Mouse (Mus musculus) MEL (cell line): Measurements from ENCODE around the gene Gm49416. TPM values are rescaled to one million over a fixed set of nuclear protein-coding genes. Genes with fewer than 3 reads are reported as not detected.

ENCODE experiments used
- DNase-seq: peaks from one replicate; pipeline ENCODE4 v3.0.0; 2011; ENCODE audit warnings: low read depth, low spot score
- H3K27ac ChIP-seq: 2 replicates; pipeline ENCODE4 v1.5.1; 2012; ENCODE audit warnings: low read depth, mild to moderate bottlenecking, control low read depth, low read length, moderate library complexity; ENCODE audit not compliant: control insufficient read depth
- H3K27me3 ChIP-seq, 2 experiments: fragments of 150-350 bp in 1 of 2; sonication (generic) in 1 of 2; 2 replicates each; pipeline ENCODE4 v1.6.1; 2012; ENCODE audit warnings: low read length in 2 of 2, mild to moderate bottlenecking in 2 of 2, improper control_type of control experiment in 1 of 2, moderate library complexity in 1 of 2; ENCODE audit not compliant: insufficient read depth in 2 of 2, control insufficient read depth in 1 of 2
- H3K36me3 ChIP-seq, 2 experiments: 2 replicates each; pipeline ENCODE4 v1.6.1; 2012 to 2014; ENCODE audit warnings: low read length in 2 of 2, improper control_type of control experiment in 1 of 2, inconsistent platforms in 1 of 2, mild to moderate bottlenecking in 1 of 2; ENCODE audit not compliant: insufficient read depth in 2 of 2, control insufficient read depth in 1 of 2
- H3K4me1 ChIP-seq, 2 experiments: fragments of 150-350 bp in 1 of 2; sonication (generic) in 1 of 2; 2 replicates each; pipeline ENCODE4 v1.6.1; 2012; ENCODE audit warnings: low read length in 2 of 2, improper control_type of control experiment in 1 of 2, mild to moderate bottlenecking in 1 of 2; ENCODE audit not compliant: insufficient read depth in 2 of 2, control insufficient read depth in 1 of 2
- H3K4me3 ChIP-seq, 2 experiments: fragments of 150-350 bp in 1 of 2; sonication (generic) in 1 of 2; 2 replicates each; pipeline ENCODE4 v1.5.1; 2012; ENCODE audit warnings: low read depth in 2 of 2, low read length in 2 of 2, mild to moderate bottlenecking in 2 of 2, moderate library complexity in 2 of 2, control low read depth in 1 of 2, improper control_type of control experiment in 1 of 2; ENCODE audit not compliant: control insufficient read depth in 1 of 2, insufficient read depth in 1 of 2
- H3K79me2 ChIP-seq: 2 replicates; pipeline ENCODE4 v1.6.1; 2012; ENCODE audit warnings: mild to moderate bottlenecking, low read length, moderate library complexity; ENCODE audit not compliant: control insufficient read depth, poor library complexity, insufficient read depth
- H3K9ac ChIP-seq: 2 replicates; pipeline ENCODE4 v1.6.1; 2012; ENCODE audit warnings: low read depth, mild to moderate bottlenecking, control low read depth, low read length, moderate library complexity; ENCODE audit not compliant: control insufficient read depth, poor library complexity, severe bottlenecking
- H3K9me3 ChIP-seq: fragments of 150-350 bp; sonication (generic); replicated peaks from 2 replicates; pipeline ENCODE4 v1.6.1; 2012; ENCODE audit warnings: mild to moderate bottlenecking, low read length, improper control_type of control experiment, moderate library complexity; ENCODE audit not compliant: insufficient read depth
- BHLHE40 ChIP-seq: IDR thresholded peaks from 2 replicates; pipeline ENCODE4 v1.6.1; 2012; ENCODE audit warnings: low read depth, mild to moderate bottlenecking, inconsistent platforms, low read length, improper control_type of control experiment, borderline replicate concordance
- EP300 ChIP-seq, 2 experiments: IDR thresholded peaks; 2 replicates each; pipeline ENCODE4 v1.6.1; 2011; ENCODE audit warnings: improper control_type of control experiment in 2 of 2, low read length in 2 of 2, low read depth in 1 of 2, mild to moderate bottlenecking in 1 of 2
- ETS1 ChIP-seq: IDR thresholded peaks from 2 replicates; pipeline ENCODE4 v1.6.1; 2012; ENCODE audit warnings: low read depth, mild to moderate bottlenecking, inconsistent platforms, low read length, improper control_type of control experiment, moderate library complexity
- HCFC1 ChIP-seq: IDR thresholded peaks from 2 replicates; pipeline ENCODE4 v1.6.1; 2012; ENCODE audit warnings: low read depth, mild to moderate bottlenecking, inconsistent platforms, low read length, improper control_type of control experiment, moderate library complexity
- KAT2A ChIP-seq: conservative IDR thresholded peaks from 2 replicates; pipeline ENCODE4 v1.6.1; 2012; ENCODE audit warnings: low read depth, low read length, improper control_type of control experiment, inconsistent platforms
- MEF2A ChIP-seq: IDR thresholded peaks from 2 replicates; pipeline ENCODE4 v1.6.1; 2014; ENCODE audit warnings: low read depth, mild to moderate bottlenecking, inconsistent platforms, low read length, improper control_type of control experiment; ENCODE audit not compliant: poor library complexity, insufficient replicate concordance, severe bottlenecking; ENCODE audit errors: extremely low read depth
- MYB ChIP-seq: IDR thresholded peaks from 2 replicates; pipeline ENCODE4 v1.6.1; 2011; ENCODE audit warnings: mild to moderate bottlenecking, low read depth, low read length, improper control_type of control experiment
- MYC ChIP-seq: IDR thresholded peaks from 2 replicates; pipeline ENCODE4 v1.6.1; 2011; ENCODE audit warnings: low read depth, mild to moderate bottlenecking, low read length, improper control_type of control experiment, moderate library complexity
- POLR2A ChIP-seq, 2 experiments: IDR thresholded peaks; 2 replicates each; pipeline ENCODE4 v1.6.1; 2011 to 2012; ENCODE audit warnings: low read length in 2 of 2, mild to moderate bottlenecking in 2 of 2, control low read depth in 1 of 2, improper control_type of control experiment in 1 of 2, low read depth in 1 of 2, moderate library complexity in 1 of 2; ENCODE audit not compliant: control insufficient read depth in 1 of 2, insufficient read depth in 1 of 2, poor library complexity in 1 of 2
- POLR2AphosphoS2 ChIP-seq: IDR thresholded peaks from 2 replicates; pipeline ENCODE4 v1.6.1; 2011; ENCODE audit warnings: low read length, improper control_type of control experiment
- POLR2AphosphoS5 ChIP-seq: IDR thresholded peaks from 2 replicates; pipeline ENCODE4 v1.6.1; 2012; ENCODE audit warnings: low read depth, borderline replicate concordance, mild to moderate bottlenecking, inconsistent platforms, low read length, moderate library complexity, mixed read lengths
- SIN3A ChIP-seq: IDR thresholded peaks from 2 replicates; pipeline ENCODE4 v1.6.1; 2012; ENCODE audit warnings: low read length, improper control_type of control experiment, inconsistent platforms
- TAL1 ChIP-seq: IDR thresholded peaks from 2 replicates; pipeline ENCODE4 v1.6.1; 2012; ENCODE audit warnings: mild to moderate bottlenecking, inconsistent platforms, low read length, moderate library complexity, mixed read lengths
- UBTF ChIP-seq: IDR thresholded peaks from 2 replicates; pipeline ENCODE4 v1.6.1; 2012; ENCODE audit warnings: low read depth, mild to moderate bottlenecking, inconsistent platforms, low read length, improper control_type of control experiment, moderate library complexity, borderline replicate concordance; ENCODE audit not compliant: insufficient read depth
- ZC3H11A ChIP-seq: IDR thresholded peaks from 2 replicates; pipeline ENCODE4 v1.6.1; 2012; ENCODE audit warnings: low read depth, mild to moderate bottlenecking, inconsistent platforms, low read length, improper control_type of control experiment
- polyA plus RNA-seq, 2 experiments: library from polyadenylated mRNA; stranded (reverse) in 1 of 2; unstranded in 1 of 2; fragments of >175 nt in 1 of 2; fragments of >200 nt in 1 of 2; gene quantifications; 2 replicates each; pipeline versions ENCODE4 v1.2.1 to v1.2.4; 2012; ENCODE audit warnings: low replicate concordance in 2 of 2, low read depth in 1 of 2; ENCODE audit not compliant: insufficient read length in 2 of 2, insufficient read depth in 1 of 2, missing spikeins in 1 of 2
- total RNA-seq: library from RNA; depleted of rRNA; stranded (reverse); fragments of 300-350 nt; gene quantifications from 2 replicates; pipeline ENCODE4 v1.2.3, GENCODE M21; 2012; rRNA removed

The Gm49416 gene
- total and polyA plus RNA-seq, 3 experiments: 0.77 to 31.2 TPM; not detected in 1

- 0 out of 2 replicates have a peak, but pooled peaks have one; percentile 4 for TF ChIP-seq ZC3H11A
- TF ChIP-seq MYB: 0 out of 2 replicates have a peak, but pooled peaks have one; percentile 26
- TF ChIP-seq MYC: 0 out of 2 replicates have a peak, but pooled peaks have one; percentile 22
- TF ChIP-seq POLR2AphosphoS2: peak; percentile 67; the same call in 1 of the 2 replicates
- 0 out of 2 replicates have a peak, but pooled peaks have one; percentile 55 for TF ChIP-seq MEF2A
- TF ChIP-seq TAL1: peak; percentile 80
- TF ChIP-seq POLR2AphosphoS5: no peak
- TF ChIP-seq SIN3A: peak; percentile 92
These were observed 55.3 kb downstream of the Gm49416 start (continued) for GRCm38 (mm10) chr19:8944062-8944461.

GRCm38 (mm10) chr19:8944750-8945149 is 56.0 kb downstream of the Gm49416 start:
- Histone ChIP-seq H3K36me3 (peaks cover 16 to 52% of the 10 kb centered on the region in 2 experiments), H3K4me1 (peaks cover 11 to 40% of the 10 kb centered on the region in 2 experiments), H3K27me3 (no peaks in the 10 kb centered on the region), H3K9ac (peak overlapping the region; percentile 12), H3K4me3 (no peak overlapping the region), H3K79me2 (peaks cover 38% of the 10 kb centered on the region), H3K9me3 (no peaks in the 10 kb centered on the region)
- no peak for TF ChIP-seq KAT2A
- TF ChIP-seq HCFC1: peak; percentile 35; the same call in 1 of the 2 replicates
- 0 out of 2 replicates have a peak, but pooled peaks have one; percentile 25 for TF ChIP-seq MYC
- peak in 1 of 2 experiments; percentile 27; a peak in 2 of 4 replicates for TF ChIP-seq EP300 (IDR thresholded peaks at IDR 0.05; ENCODE audit: low read depth in 1 of 2, low read length in 2 of 2)
- TF ChIP-seq BHLHE40: 0 out of 2 replicates have a peak, but pooled peaks have one; percentile 15
- TF ChIP-seq POLR2A (IDR thresholded peaks at IDR 0.05; ENCODE audit: control insufficient read depth in 1 of 2, insufficient read depth in 1 of 2, low read depth in 1 of 2, low read length in 2 of 2, poor library complexity in 1 of 2): no peak; a peak in 1 of 4 replicates
- TF ChIP-seq MEF2A: no peak
- no peak for TF ChIP-seq ETS1
- TF ChIP-seq UBTF: no peak
- TF ChIP-seq, all 39 proteins: peak for 4
- DNase-seq: peak; percentile 83
- H3K27ac ChIP-seq: peak overlapping the region; percentile 92

Other genes with a start within 250 kb of the Gm49416 start
Only the 30 nearest of the 33 such genes appear.
- gene Slc3a2, start 165.6 kb upstream of the Gm49416 start, total RNA-seq: 164 and 253 TPM in 2 replicates
- 100 to 1,000 TPM; 428 to 670 TPM for gene Slc3a2, start 165.6 kb upstream of the Gm49416 start, polyA plus RNA-seq
- 158 and 208 TPM in 2 replicates for gene Wdr74, start 153.1 kb upstream of the Gm49416 start, total RNA-seq
- 100 to 1,000 TPM; 208 to 803 TPM for gene Wdr74, start 153.1 kb upstream of the Gm49416 start, polyA plus RNA-seq
- 3.0 and 3.3 TPM in 2 replicates for gene 1700092M07Rik, start 148.2 kb upstream of the Gm49416 start, total RNA-seq
- gene 1700092M07Rik, start 148.2 kb upstream of the Gm49416 start, polyA plus RNA-seq: 1 to 10 TPM in 1 of 2 experiments, not detected in 1; 4.3 TPM
- gene Stx5a, start 147.5 kb upstream of the Gm49416 start, total RNA-seq: 27.5 and 28.7 TPM in 2 replicates
- 10 to 100 TPM in 1 of 2 experiments, not detected in 1; 50.0 TPM for gene Stx5a, start 147.5 kb upstream of the Gm49416 start, polyA plus RNA-seq
- gene Nxf1, start 131.9 kb upstream of the Gm49416 start, total RNA-seq: 107 and 122 TPM in 2 replicates
- 100 to 1,000 TPM; 231 to 296 TPM for gene Nxf1, start 131.9 kb upstream of the Gm49416 start, polyA plus RNA-seq
- 7.5 and 7.8 TPM in 2 replicates for gene Tmem223, start 117.9 kb upstream of the Gm49416 start, total RNA-seq
- gene Tmem223, start 117.9 kb upstream of the Gm49416 start, polyA plus RNA-seq: 10 to 100 TPM in 1 of 2 experiments, not detected in 1; 23.2 TPM
- 49.2 and 60.0 TPM in 2 replicates for gene Tmem179b, start 114.5 kb upstream of the Gm49416 start, total RNA-seq
- gene Tmem179b, start 114.5 kb upstream of the Gm49416 start, polyA plus RNA-seq: 100 to 1,000 TPM in 1 of 2 experiments, not detected in 1; 101 TPM
- gene Taf6l, start 102.5 kb upstream of the Gm49416 start, total RNA-seq: 15.3 and 18.3 TPM in 2 replicates
- gene Taf6l, start 102.5 kb upstream of the Gm49416 start, polyA plus RNA-seq: 10 to 100 TPM in 1 of 2 experiments, not detected in 1; 25.5 TPM
- gene Polr2g, start 90.3 kb upstream of the Gm49416 start, total RNA-seq: 165 and 188 TPM in 2 replicates
- gene Polr2g, start 90.3 kb upstream of the Gm49416 start, polyA plus RNA-seq: 100 to 1,000 TPM in 1 of 2 experiments, not detected in 1; 181 TPM
- 2.6 and 2.9 TPM in 2 replicates for gene Zbtb3, start 86.4 kb upstream of the Gm49416 start, total RNA-seq
- gene Zbtb3, start 86.4 kb upstream of the Gm49416 start, polyA plus RNA-seq: 1 to 10 TPM in 1 of 2 experiments, not detected in 1; 2.4 TPM
- 22.9 and 24.2 TPM in 2 replicates for gene Ttc9c, start 69.6 kb upstream of the Gm49416 start, total RNA-seq
- gene Ttc9c, start 69.6 kb upstream of the Gm49416 start, polyA plus RNA-seq: 10 to 100 TPM in 1 of 2 experiments, not detected in 1; 29.8 TPM
- gene Hnrnpul2, start 68.9 kb upstream of the Gm49416 start, total RNA-seq: 39.4 and 44.6 TPM in 2 replicates
- gene Hnrnpul2, start 68.9 kb upstream of the Gm49416 start, polyA plus RNA-seq: 100 to 1,000 TPM; 106 to 174 TPM
- gene AC129217.1, start 59.2 kb upstream of the Gm49416 start, total RNA-seq: 0.23 TPM in 1 of 2 replicates, not detected in the other
- gene AC129217.1, start 59.2 kb upstream of the Gm49416 start, polyA plus RNA-seq: 10 to 100 TPM in 1 of 2 experiments, not detected in 1; 53.4 TPM
- gene Bscl2, start 51.5 kb upstream of the Gm49416 start, total RNA-seq: 26.0 and 29.5 TPM in 2 replicates
- gene Bscl2, start 51.5 kb upstream of the Gm49416 start, polyA plus RNA-seq: 10 to 100 TPM in 1 of 2 experiments, not detected in 1; 51.3 TPM
- gene Gng3, start 49.7 kb upstream of the Gm49416 start, total RNA-seq: 0.15 and 0.29 TPM in 2 replicates
- gene Gng3, start 49.7 kb upstream of the Gm49416 start, polyA plus RNA-seq: 1 to 10 TPM in 1 of 2 experiments, not detected in 1; 2.5 TPM
- gene Lrrn4cl, start 38.2 kb upstream of the Gm49416 start, total RNA-seq: 0.15 and 0.26 TPM in 2 replicates
- under 1 TPM in 1 of 2 experiments, not detected in 1; 0.54 TPM for gene Lrrn4cl, start 38.2 kb upstream of the Gm49416 start, polyA plus RNA-seq
- 179 and 187 TPM in 2 replicates for gene Ubxn1, start 17.4 kb upstream of the Gm49416 start, total RNA-seq
- gene Ubxn1, start 17.4 kb upstream of the Gm49416 start, polyA plus RNA-seq: 100 to 1,000 TPM in 1 of 2 experiments, not detected in 1; 366 TPM
- gene Uqcc3, start 8.0 kb upstream of the Gm49416 start, total RNA-seq: 46.3 and 49.4 TPM in 2 replicates
- 10 to 100 TPM in 1 of 2 experiments, not detected in 1; 55.0 TPM for gene Uqcc3, start 8.0 kb upstream of the Gm49416 start, polyA plus RNA-seq
- gene Lbhd1, start 5.2 kb upstream of the Gm49416 start, total RNA-seq: 10.3 and 15.5 TPM in 2 replicates
- gene Lbhd1, start 5.2 kb upstream of the Gm49416 start, polyA plus RNA-seq: 100 to 1,000 TPM in 1 of 2 experiments, 10 to 100 TPM in 1; 46.5 to 123 TPM
- not detected in 2 replicates for gene Gm49403, start 5.0 kb upstream of the Gm49416 start, total RNA-seq
- not detected for gene Gm49403, start 5.0 kb upstream of the Gm49416 start, polyA plus RNA-seq
- 171 and 184 TPM in 2 replicates for gene 1810009A15Rik, start 73 bp upstream of the Gm49416 start, total RNA-seq
- 100 to 1,000 TPM in 1 of 2 experiments, not detected in 1; 189 TPM for gene 1810009A15Rik, start 73 bp upstream of the Gm49416 start, polyA plus RNA-seq
- gene Ints5, start 4.1 kb downstream of the Gm49416 start, total RNA-seq: 38.1 and 43.9 TPM in 2 replicates
- 10 to 100 TPM in 1 of 2 experiments, not detected in 1; 51.5 TPM for gene Ints5, start 4.1 kb downstream of the Gm49416 start, polyA plus RNA-seq
- gene Ganab, start 9.1 kb downstream of the Gm49416 start, total RNA-seq: 104 and 122 TPM in 2 replicates
- gene Ganab, start 9.1 kb downstream of the Gm49416 start, polyA plus RNA-seq: 100 to 1,000 TPM in 1 of 2 experiments, not detected in 1; 123 TPM
- 21.0 and 26.2 TPM in 2 replicates for gene B3gat3, start 31.4 kb downstream of the Gm49416 start, total RNA-seq
- 10 to 100 TPM in 1 of 2 experiments, not detected in 1; 35.4 TPM for gene B3gat3, start 31.4 kb downstream of the Gm49416 start, polyA plus RNA-seq
- 1.6 and 4.1 TPM in 2 replicates for gene Rom1, start 40.4 kb downstream of the Gm49416 start, total RNA-seq
- gene Rom1, start 40.4 kb downstream of the Gm49416 start, polyA plus RNA-seq: 1 to 10 TPM in 1 of 2 experiments, not detected in 1; 3.1 TPM
- 13.0 and 16.6 TPM in 2 replicates for gene Eml3, start 40.6 kb downstream of the Gm49416 start, total RNA-seq
- gene Eml3, start 40.6 kb downstream of the Gm49416 start, polyA plus RNA-seq: 10 to 100 TPM in 1 of 2 experiments, not detected in 1; 23.4 TPM
- gene Mta2, start 52.9 kb downstream of the Gm49416 start, total RNA-seq: 150 and 171 TPM in 2 replicates
- gene Mta2, start 52.9 kb downstream of the Gm49416 start, polyA plus RNA-seq: 100 to 1,000 TPM; 116 to 167 TPM
- gene Tut1, start 64.9 kb downstream of the Gm49416 start, total RNA-seq: 54.6 and 54.9 TPM in 2 replicates
- 10 to 100 TPM in 1 of 2 experiments, not detected in 1; 68.2 TPM for gene Tut1, start 64.9 kb downstream of the Gm49416 start, polyA plus RNA-seq
- 1,362 and 1,397 TPM in 2 replicates for gene Eef1g, start 78.1 kb downstream of the Gm49416 start, total RNA-seq
- 1,000 to 10,000 TPM; 1,691 to 1,817 TPM for gene Eef1g, start 78.1 kb downstream of the Gm49416 start, polyA plus RNA-seq
- gene Ahnak, start 100.4 kb downstream of the Gm49416 start, total RNA-seq: 1.2 and 1.3 TPM in 2 replicates
- gene Ahnak, start 100.4 kb downstream of the Gm49416 start, polyA plus RNA-seq: 1 to 10 TPM in 1 of 2 experiments, not detected in 1; 2.2 TPM